Mouse (Mus musculus): Measurements from ENCODE around the gene Gemin6. TPM values are rescaled to one million over a fixed set of nuclear protein-coding genes. Genes with fewer than 3 reads are reported as not detected.
"Not testable (repeated sequence)": the region's sequence is repeated elsewhere in the genome, so short reads cannot be mapped to it uniquely, and the experiment has no call there.

The Gemin6 gene
- total and polyA plus RNA-seq, 2 experiments from 2014 or later: 3.3 to 17.9 TPM

GRCm38 (mm10) chr17:80183615-80184014 lies 40.6 kb upstream of the Gemin6 start:
- no peak for TF ChIP-seq CTCF (IDR thresholded peaks at IDR 0.05; ENCODE audit: low read depth)
- no peak overlapping the region for H3K27ac ChIP-seq
- no peaks in the 10 kb centered on the region for H3K36me3 ChIP-seq (ENCODE audit: insufficient read depth, low read length)
- 87% methylated on average over 10 of the region's 10 CpGs for WGBS
- no peaks in the 10 kb centered on the region for H3K4me1 ChIP-seq (ENCODE audit: insufficient read depth, low read length)
- no peak overlapping the region for H3K4me2 ChIP-seq (ENCODE audit: low read depth, low read length)
- DNase-seq (ENCODE audit: low spot score): no peak
- no peak overlapping the region for H3K4me3 ChIP-seq (ENCODE audit: low read length)
- no peak for ATAC-seq
- H3K9ac ChIP-seq (replicated peaks; ENCODE audit: low read length): no peak overlapping the region
- H3K27me3 ChIP-seq (ENCODE audit: insufficient read depth, low read length): no peaks in the 10 kb centered on the region
- no peaks in the 10 kb centered on the region for H3K9me3 ChIP-seq (ENCODE audit: low read length)

- DNase-seq (ENCODE audit: low spot score): peak; percentile 79
- 64% methylated on average over 5 of the region's 5 CpGs for WGBS
- Histone ChIP-seq H3K36me3 (ENCODE audit: insufficient read depth, low read length) (peaks cover 14% of the 10 kb centered on the region; the same call in 1 of the 2 replicates), H3K9ac (replicated peaks; ENCODE audit: low read length) (no peak overlapping the region), H3K27ac (no peak overlapping the region), H3K27me3 (ENCODE audit: insufficient read depth, low read length) (no peaks in the 10 kb centered on the region), H3K4me1 (ENCODE audit: insufficient read depth, low read length) (no peaks in the 10 kb centered on the region), H3K4me2 (ENCODE audit: low read depth, low read length) (no peak overlapping the region), H3K9me3 (ENCODE audit: low read length) (no peaks in the 10 kb centered on the region), H3K4me3 (ENCODE audit: low read length) (no peak overlapping the region)
- no peak for ATAC-seq
- TF ChIP-seq CTCF (IDR thresholded peaks at IDR 0.05; ENCODE audit: low read depth): peak; percentile 63
Measured at GRCm38 (mm10) chr17:80193075-80193474, 31.2 kb upstream of the Gemin6 start.

GRCm38 (mm10) chr17:80199160-80199778 lies 25.0 kb upstream of the Gemin6 start:
- Histone ChIP-seq H3K36me3 (ENCODE audit: insufficient read depth, low read length) (peaks cover 30% of the 10 kb centered on the region), H3K9ac (replicated peaks; ENCODE audit: low read length) (no peak overlapping the region), H3K4me2 (ENCODE audit: low read depth, low read length) (no peak overlapping the region), H3K27ac (no peak overlapping the region), H3K4me3 (ENCODE audit: low read length) (no peak overlapping the region), H3K4me1 (ENCODE audit: insufficient read depth, low read length) (no peaks in the 10 kb centered on the region), H3K9me3 (ENCODE audit: low read length) (no peaks in the 10 kb centered on the region), H3K27me3 (ENCODE audit: insufficient read depth, low read length) (no peaks in the 10 kb centered on the region)
- TF ChIP-seq CTCF (IDR thresholded peaks at IDR 0.05; ENCODE audit: low read depth): no peak
- ATAC-seq (0 out of 2 replicates have a peak, but pooled peaks have one; percentile 35), DNase-seq (ENCODE audit: low spot score) (no peak)
- 95% methylated on average over 3 of the region's 3 CpGs for WGBS

- peak overlapping the region; percentile 73 for H3K4me2 ChIP-seq (ENCODE audit: low read depth, low read length)
- peak overlapping the region; percentile 99 for H3K4me3 ChIP-seq (ENCODE audit: low read length)
- peak overlapping the region; percentile 99 for H3K9ac ChIP-seq (replicated peaks; ENCODE audit: low read length)
- no peak for TF ChIP-seq CTCF (IDR thresholded peaks at IDR 0.05; ENCODE audit: low read depth)
- DNase-seq (ENCODE audit: low spot score) (no peak), ATAC-seq (no peak)
- no peaks in the 10 kb centered on the region for H3K9me3 ChIP-seq (ENCODE audit: low read length)
- H3K4me1 ChIP-seq (ENCODE audit: insufficient read depth, low read length): 0 out of 2 replicates have a peak, but pooled peaks cover 3% of the 10 kb centered on the region
- H3K27ac ChIP-seq: peak overlapping the region; percentile 100; the same call in 1 of the 2 replicates
- H3K36me3 ChIP-seq (ENCODE audit: insufficient read depth, low read length): peaks cover 20% of the 10 kb centered on the region
- no peaks in the 10 kb centered on the region for H3K27me3 ChIP-seq (ENCODE audit: insufficient read depth, low read length)
- 27% methylated on average over 5 of the region's 5 CpGs for WGBS
Measured at GRCm38 (mm10) chr17:80205657-80206056, 18.6 kb upstream of the Gemin6 start.

DNA sequence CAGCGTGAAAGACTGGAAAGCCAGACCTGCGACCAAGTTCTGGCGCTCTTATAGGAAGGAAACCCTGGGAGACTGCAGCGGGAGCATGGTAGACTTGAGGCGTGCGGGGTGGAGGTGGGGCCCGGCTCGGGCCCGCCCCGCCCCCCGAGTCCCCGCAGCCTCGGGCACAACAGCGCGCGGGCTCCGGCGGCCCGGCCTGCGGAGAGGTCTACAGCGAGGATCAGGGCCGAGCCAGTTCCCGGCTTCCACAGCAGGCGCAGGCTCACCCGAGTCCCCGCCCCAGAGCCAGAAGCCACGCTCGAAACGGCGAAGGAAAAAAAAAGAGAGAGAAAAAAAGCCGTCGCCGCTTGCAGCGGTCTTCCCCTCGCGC lies 18.0 kb upstream of the Gemin6 start:
- Histone ChIP-seq H3K4me2 (ENCODE audit: low read depth, low read length) (peak overlapping the region; percentile 73), H3K4me1 (ENCODE audit: insufficient read depth, low read length) (0 out of 2 replicates have a peak, but pooled peaks cover 3% of the 10 kb centered on the region), H3K9me3 (ENCODE audit: low read length) (no peaks in the 10 kb centered on the region), H3K4me3 (ENCODE audit: low read length) (peak overlapping the region; percentile 99), H3K27ac (peak overlapping the region; percentile 100), H3K9ac (replicated peaks; ENCODE audit: low read length) (peak overlapping the region; percentile 99), H3K27me3 (ENCODE audit: insufficient read depth, low read length) (no peaks in the 10 kb centered on the region), H3K36me3 (ENCODE audit: insufficient read depth, low read length) (peaks cover 20% of the 10 kb centered on the region)
- WGBS: under 1% methylated on average over 36 of the region's 36 CpGs
- ATAC-seq: peak; percentile 57
- no peak for DNase-seq (ENCODE audit: low spot score)
- TF ChIP-seq CTCF (IDR thresholded peaks at IDR 0.05; ENCODE audit: low read depth): no peak

- peaks cover 20% of the 10 kb centered on the region for H3K36me3 ChIP-seq (ENCODE audit: insufficient read depth, low read length)
- no peaks in the 10 kb centered on the region for H3K9me3 ChIP-seq (ENCODE audit: low read length)
- no peaks in the 10 kb centered on the region for H3K27me3 ChIP-seq (ENCODE audit: insufficient read depth, low read length)
- no peak for TF ChIP-seq CTCF (IDR thresholded peaks at IDR 0.05; ENCODE audit: low read depth)
- H3K4me2 ChIP-seq (ENCODE audit: low read depth, low read length): peak within 1 kb of the TSS; percentile 73
- peak within 1 kb of the TSS; percentile 99 for H3K4me3 ChIP-seq (ENCODE audit: low read length)
- 0 out of 2 replicates have a peak, but pooled peaks cover 3% of the 10 kb centered on the region for H3K4me1 ChIP-seq (ENCODE audit: insufficient read depth, low read length)
- peak; percentile 100 for DNase-seq (ENCODE audit: low spot score)
- H3K27ac ChIP-seq: peak within 1 kb of the TSS; percentile 100
- ATAC-seq: peak; percentile 95
- H3K9ac ChIP-seq (replicated peaks; ENCODE audit: low read length): peak within 1 kb of the TSS; percentile 99
- under 1% methylated on average over 82 of the region's 95 CpGs for WGBS
Measured at GRCm38 (mm10) chr17:80206671-80207581, 17.3 kb upstream of the Gemin6 start, which contains the start of the genes Srsf7 and Ttc39d. Gene Srsf7 (minus strand): TSS chr17:80207307. Gene Ttc39d (plus strand): TSS chr17:80207460.

- not testable (repeated sequence) for H3K27ac ChIP-seq; H3K9ac ChIP-seq (replicated peaks; ENCODE audit: low read length); H3K9me3 ChIP-seq (ENCODE audit: low read length); DNase-seq (ENCODE audit: low spot score); ATAC-seq; H3K4me1 ChIP-seq (ENCODE audit: insufficient read depth, low read length); H3K4me3 ChIP-seq (ENCODE audit: low read length); H3K27me3 ChIP-seq (ENCODE audit: insufficient read depth, low read length); H3K36me3 ChIP-seq (ENCODE audit: insufficient read depth, low read length); H3K4me2 ChIP-seq (ENCODE audit: low read depth, low read length)
- WGBS: 90% methylated on average over 4 of the region's 4 CpGs
Measured at GRCm38 (mm10) chr17:80213998-80214397, 10.2 kb upstream of the Gemin6 start.
